Mouse (Mus musculus): Measurements from ENCODE around the gene Erc2. TPM values are rescaled to one million over a fixed set of nuclear protein-coding genes. Genes with fewer than 3 reads are reported as not detected.

Erc2 gene
- polyA plus RNA-seq, 1 experiment from 2014 or later, result 3.1 TPM

- WGBS, result 67% methylated on average over 3 of the region's 3 CpGs
- H3K36me3 ChIP-seq (ENCODE audit: control insufficient read depth, insufficient read depth), result no peaks in the 10 kb centered on the region
- no peaks in the 10 kb centered on the region for H3K4me1 ChIP-seq (replicated peaks; ENCODE audit: control insufficient read depth, insufficient read depth, low read length)
- H3K9me3 ChIP-seq (ENCODE audit: control insufficient read depth), result no peaks in the 10 kb centered on the region
- H3K4me2 ChIP-seq (replicated peaks; ENCODE audit: low read depth), result no peak overlapping the region
- H3K27me3 ChIP-seq (replicated peaks; ENCODE audit: control insufficient read depth, insufficient read depth, low read length), result no peaks in the 10 kb centered on the region
- no peak for ATAC-seq
- no peak overlapping the region for H3K27ac ChIP-seq (ENCODE audit: low read depth, low read length)
- no peak overlapping the region for H3K4me3 ChIP-seq (ENCODE audit: low read depth, low read length)
- TF ChIP-seq CTCF (IDR thresholded peaks at IDR 0.05; ENCODE audit: low read depth), result no peak
- no peak overlapping the region for H3K9ac ChIP-seq (ENCODE audit: low read depth, low read length)
Measured at GRCm38 (mm10) chr14:27607419-27607818, 14.8 kb upstream of the Erc2 start.

GRCm38 (mm10) chr14:27613766-27614165 lies 8.5 kb upstream of the Erc2 start:
- Histone ChIP-seq H3K36me3 (ENCODE audit: control insufficient read depth, insufficient read depth) (no peaks in the 10 kb centered on the region), H3K27ac (ENCODE audit: low read depth, low read length) (no peak overlapping the region), H3K9me3 (ENCODE audit: control insufficient read depth) (no peaks in the 10 kb centered on the region), H3K27me3 (replicated peaks; ENCODE audit: control insufficient read depth, insufficient read depth, low read length) (no peaks in the 10 kb centered on the region), H3K4me1 (replicated peaks; ENCODE audit: control insufficient read depth, insufficient read depth, low read length) (no peaks in the 10 kb centered on the region), H3K9ac (ENCODE audit: low read depth, low read length) (no peak overlapping the region), H3K4me2 (replicated peaks; ENCODE audit: low read depth) (no peak overlapping the region), H3K4me3 (ENCODE audit: low read depth, low read length) (no peak overlapping the region)
- ATAC-seq, result no peak
- TF ChIP-seq CTCF (IDR thresholded peaks at IDR 0.05; ENCODE audit: low read depth), result no peak
- 69% methylated on average over 5 of the region's 5 CpGs for WGBS

- H3K27ac ChIP-seq (ENCODE audit: low read depth, low read length), result no peak overlapping the region
- H3K36me3 ChIP-seq (ENCODE audit: control insufficient read depth, insufficient read depth), result no peaks in the 10 kb centered on the region
- no peak for TF ChIP-seq CTCF (IDR thresholded peaks at IDR 0.05; ENCODE audit: low read depth)
- WGBS, result 82% methylated on average over 3 of the region's 3 CpGs
- no peaks in the 10 kb centered on the region for H3K9me3 ChIP-seq (ENCODE audit: control insufficient read depth)
- ATAC-seq, result no peak
- H3K4me2 ChIP-seq (replicated peaks; ENCODE audit: low read depth), result no peak overlapping the region
- no peaks in the 10 kb centered on the region for H3K4me1 ChIP-seq (replicated peaks; ENCODE audit: control insufficient read depth, insufficient read depth, low read length)
- H3K27me3 ChIP-seq (replicated peaks; ENCODE audit: control insufficient read depth, insufficient read depth, low read length), result no peaks in the 10 kb centered on the region; the same call in 1 of the 2 replicates
- H3K4me3 ChIP-seq (ENCODE audit: low read depth, low read length), result no peak overlapping the region
- H3K9ac ChIP-seq (ENCODE audit: low read depth, low read length), result no peak overlapping the region
Measured at GRCm38 (mm10) chr14:27617286-27617685, 4.9 kb upstream of the Erc2 start.

GRCm38 (mm10) chr14:27621576-27621975 lies 652 bp upstream of the Erc2 start:
- H3K4me3 ChIP-seq (ENCODE audit: low read depth, low read length), result no peak overlapping the region
- H3K9me3 ChIP-seq (ENCODE audit: control insufficient read depth), result no peaks in the 10 kb centered on the region
- WGBS, result 50% methylated on average over 8 of the region's 8 CpGs
- ATAC-seq, result no peak
- H3K36me3 ChIP-seq (ENCODE audit: control insufficient read depth, insufficient read depth), result no peaks in the 10 kb centered on the region
- H3K27me3 ChIP-seq (replicated peaks; ENCODE audit: control insufficient read depth, insufficient read depth, low read length), result no peaks in the 10 kb centered on the region; the same call in 1 of the 2 replicates
- no peak overlapping the region for H3K9ac ChIP-seq (ENCODE audit: low read depth, low read length)
- no peaks in the 10 kb centered on the region for H3K4me1 ChIP-seq (replicated peaks; ENCODE audit: control insufficient read depth, insufficient read depth, low read length)
- TF ChIP-seq CTCF (IDR thresholded peaks at IDR 0.05; ENCODE audit: low read depth), result no peak
- H3K4me2 ChIP-seq (replicated peaks; ENCODE audit: low read depth), result no peak overlapping the region
- no peak overlapping the region for H3K27ac ChIP-seq (ENCODE audit: low read depth, low read length)

- TF ChIP-seq CTCF (IDR thresholded peaks at IDR 0.05; ENCODE audit: low read depth), result no peak
- no peak for ATAC-seq
- Histone ChIP-seq H3K4me3 (ENCODE audit: low read depth, low read length) (peak overlapping the region; percentile 55), H3K9ac (ENCODE audit: low read depth, low read length) (peak overlapping the region; percentile 50; the same call in 1 of the 2 replicates), H3K4me2 (replicated peaks; ENCODE audit: low read depth) (peak overlapping the region; percentile 96), H3K4me1 (replicated peaks; ENCODE audit: control insufficient read depth, insufficient read depth, low read length) (no peaks in the 10 kb centered on the region), H3K36me3 (ENCODE audit: control insufficient read depth, insufficient read depth) (no peaks in the 10 kb centered on the region), H3K27me3 (replicated peaks; ENCODE audit: control insufficient read depth, insufficient read depth, low read length) (no peaks in the 10 kb centered on the region; the same call in 1 of the 2 replicates), H3K9me3 (ENCODE audit: control insufficient read depth) (no peaks in the 10 kb centered on the region), H3K27ac (ENCODE audit: low read depth, low read length) (no peak overlapping the region)
- WGBS, result 0% methylated on average over 6 of the region's 6 CpGs
Measured at GRCm38 (mm10) chr14:27622923-27623219, 643 bp downstream of the Erc2 start.

GRCm38 (mm10) chr14:27623368-27623767 lies 1.1 kb downstream of the Erc2 start:
- no peaks in the 10 kb centered on the region for H3K9me3 ChIP-seq (ENCODE audit: control insufficient read depth)
- no peaks in the 10 kb centered on the region; the same call in 1 of the 2 replicates for H3K27me3 ChIP-seq (replicated peaks; ENCODE audit: control insufficient read depth, insufficient read depth, low read length)
- H3K36me3 ChIP-seq (ENCODE audit: control insufficient read depth, insufficient read depth), result no peaks in the 10 kb centered on the region
- no peaks in the 10 kb centered on the region for H3K4me1 ChIP-seq (replicated peaks; ENCODE audit: control insufficient read depth, insufficient read depth, low read length)
- ATAC-seq, result peak; percentile 84
- peak overlapping the region; percentile 96 for H3K4me2 ChIP-seq (replicated peaks; ENCODE audit: low read depth)
- TF ChIP-seq CTCF (IDR thresholded peaks at IDR 0.05; ENCODE audit: low read depth), result no peak
- no peak overlapping the region for H3K9ac ChIP-seq (ENCODE audit: low read depth, low read length)
- peak overlapping the region; percentile 55 for H3K4me3 ChIP-seq (ENCODE audit: low read depth, low read length)
- WGBS, result 7% methylated on average over 10 of the region's 10 CpGs
- H3K27ac ChIP-seq (ENCODE audit: low read depth, low read length), result no peak overlapping the region

GRCm38 (mm10) chr14:27628701-27629100 lies 6.5 kb downstream of the Erc2 start:
- Histone ChIP-seq H3K4me2 (replicated peaks; ENCODE audit: low read depth) (no peak overlapping the region), H3K36me3 (ENCODE audit: control insufficient read depth, insufficient read depth) (no peaks in the 10 kb centered on the region), H3K9ac (ENCODE audit: low read depth, low read length) (no peak overlapping the region), H3K9me3 (ENCODE audit: control insufficient read depth) (no peaks in the 10 kb centered on the region), H3K27ac (ENCODE audit: low read depth, low read length) (no peak overlapping the region), H3K27me3 (replicated peaks; ENCODE audit: control insufficient read depth, insufficient read depth, low read length) (no peaks in the 10 kb centered on the region), H3K4me1 (replicated peaks; ENCODE audit: control insufficient read depth, insufficient read depth, low read length) (no peaks in the 10 kb centered on the region), H3K4me3 (ENCODE audit: low read depth, low read length) (no peak overlapping the region)
- WGBS, result 75% methylated on average over 10 of the region's 10 CpGs
- ATAC-seq, result no peak
- TF ChIP-seq CTCF (IDR thresholded peaks at IDR 0.05; ENCODE audit: low read depth), result no peak
